Mouse (Mus musculus): ENCODE data around the gene Tmem50b. TPM values are rescaled to one million over a fixed set of nuclear protein-coding genes. Genes with fewer than 3 reads are reported as not detected.
"Not testable (repeated sequence)": the region's sequence is repeated elsewhere in the genome, so short reads cannot be mapped to it uniquely, and the experiment has no call there.

The Tmem50b gene
- 42.1 and 47.7 TPM in 2 replicates for polyA plus RNA-seq (2015; fragmentation: Nextera tagmentation; extraction: Ambion mirVana)

DNA sequence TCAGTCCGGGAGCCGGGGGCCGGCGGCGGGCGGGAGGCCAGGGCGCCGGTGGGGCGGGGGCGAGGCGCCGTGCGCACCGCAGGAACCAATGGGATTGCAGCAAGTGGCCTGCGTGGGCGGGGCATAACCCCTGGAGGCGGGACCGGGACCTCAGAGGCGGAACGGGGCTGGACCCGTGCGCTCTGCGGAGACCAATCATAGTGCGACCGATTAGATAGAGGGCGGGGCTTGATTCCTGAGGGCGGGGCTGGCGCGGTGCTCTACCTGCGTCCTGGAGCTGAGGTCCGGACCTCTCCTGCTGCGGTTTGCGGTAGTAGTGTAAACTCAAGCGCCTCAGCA, at the start of gene Tmem50b:
Tmem50b (minus strand) TSS at position 129 of the 339 bp plus-strand sequence.
- no peaks in the 10 kb centered on the region for H3K36me3 ChIP-seq (ENCODE audit: insufficient read depth, low read length)
- no peaks in the 10 kb centered on the region for H3K9me3 ChIP-seq (ENCODE audit: low read length)
- H3K4me1 ChIP-seq (ENCODE audit: insufficient read depth, low read length): peaks cover 24% of the 10 kb centered on the region
- peak within 1 kb of the TSS; percentile 96 for H3K4me2 ChIP-seq (replicated peaks; ENCODE audit: low read depth, low read length)
- H3K27ac ChIP-seq (ENCODE audit: low read length): 0 out of 2 replicates have a peak within 1 kb of the TSS, but pooled peaks have one; percentile 50
- H3K4me3 ChIP-seq (ENCODE audit: low read length): peak within 1 kb of the TSS; percentile 85
- WGBS: 0% methylated on average over 33 of the region's 34 CpGs
- peak within 1 kb of the TSS; percentile 78 for H3K9ac ChIP-seq (replicated peaks; ENCODE audit: low read length)
- H3K27me3 ChIP-seq (ENCODE audit: insufficient read depth, low read length): peaks cover 12% of the 10 kb centered on the region
- peak; percentile 99 for ATAC-seq (ENCODE audit: low FRiP score, low TSS enrichment)

- under 1% methylated on average over 59 of the region's 59 CpGs for WGBS
- Histone ChIP-seq H3K9me3 (ENCODE audit: low read length) (no peaks in the 10 kb centered on the region), H3K4me1 (ENCODE audit: insufficient read depth, low read length) (peaks cover 14% of the 10 kb centered on the region), H3K9ac (replicated peaks; ENCODE audit: low read length) (peak within 1 kb of the TSS; percentile 79), H3K4me2 (replicated peaks; ENCODE audit: low read depth, low read length) (peak within 1 kb of the TSS; percentile 79), H3K27ac (ENCODE audit: low read length) (peak within 1 kb of the TSS; percentile 97), H3K4me3 (ENCODE audit: low read length) (peak within 1 kb of the TSS; percentile 89), H3K27me3 (ENCODE audit: insufficient read depth, low read length) (no peaks in the 10 kb centered on the region), H3K36me3 (ENCODE audit: insufficient read depth, low read length) (peaks cover 16% of the 10 kb centered on the region)
- peak; percentile 94 for ATAC-seq (ENCODE audit: low FRiP score, low TSS enrichment)
Measured at GRCm38 (mm10) chr16:91646681-91647419, 49.2 kb upstream of the Tmem50b start, which contains the start of gene Gart. Gene Gart (minus strand): TSS chr16:91646952.

DNA sequence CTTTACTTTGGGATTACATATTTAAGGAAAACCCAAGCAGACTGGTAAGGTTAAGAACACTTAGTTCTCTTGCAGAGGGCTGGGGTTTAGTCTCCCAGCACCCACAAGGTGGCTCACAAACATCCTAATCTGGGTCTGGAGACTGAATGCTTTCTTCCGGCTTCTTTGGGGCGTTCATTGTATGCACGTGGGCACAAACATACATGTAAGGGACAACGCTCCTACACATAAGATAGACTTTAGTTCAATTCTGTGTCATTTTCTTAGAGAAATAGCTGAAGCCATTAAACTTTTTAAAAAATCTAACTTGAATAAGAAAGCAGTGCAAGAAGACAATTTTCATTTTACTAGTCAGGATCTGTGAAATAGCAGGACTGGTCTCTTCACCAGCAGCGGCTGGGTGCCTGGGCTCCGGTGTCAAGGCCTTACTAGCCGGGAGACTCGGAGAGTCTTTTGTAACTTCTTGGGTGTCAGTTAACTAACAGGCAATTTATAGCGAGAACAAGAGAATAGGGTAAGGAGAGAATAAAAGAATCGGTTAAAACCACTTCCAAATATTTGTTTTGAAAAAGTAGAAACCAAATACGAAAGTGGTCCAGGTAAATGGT, 48.5 kb upstream of the Tmem50b start:
- WGBS: under 1% methylated on average over 11 of the region's 11 CpGs
- ATAC-seq (ENCODE audit: low FRiP score, low TSS enrichment): no peak
- Histone ChIP-seq H3K27ac (ENCODE audit: low read length) (peak overlapping the region; percentile 97), H3K4me3 (ENCODE audit: low read length) (peak overlapping the region; percentile 89), H3K4me2 (replicated peaks; ENCODE audit: low read depth, low read length) (peak overlapping the region; percentile 79), H3K36me3 (ENCODE audit: insufficient read depth, low read length) (peaks cover 22% of the 10 kb centered on the region), H3K4me1 (ENCODE audit: insufficient read depth, low read length) (peaks cover 14% of the 10 kb centered on the region), H3K9me3 (ENCODE audit: low read length) (no peaks in the 10 kb centered on the region), H3K27me3 (ENCODE audit: insufficient read depth, low read length) (no peaks in the 10 kb centered on the region), H3K9ac (replicated peaks; ENCODE audit: low read length) (peak overlapping the region; percentile 79)

GRCm38 (mm10) chr16:91645420-91645819, 47.8 kb upstream of the Tmem50b start:
- H3K36me3 ChIP-seq (ENCODE audit: insufficient read depth, low read length): peaks cover 24% of the 10 kb centered on the region
- not testable (repeated sequence) for H3K9me3 ChIP-seq (ENCODE audit: low read length); H3K27ac ChIP-seq (ENCODE audit: low read length); H3K4me2 ChIP-seq (replicated peaks; ENCODE audit: low read depth, low read length); H3K27me3 ChIP-seq (ENCODE audit: insufficient read depth, low read length); H3K4me3 ChIP-seq (ENCODE audit: low read length); H3K9ac ChIP-seq (replicated peaks; ENCODE audit: low read length); ATAC-seq (ENCODE audit: low FRiP score, low TSS enrichment)
- H3K4me1 ChIP-seq (ENCODE audit: insufficient read depth, low read length): peaks cover 14% of the 10 kb centered on the region
- no CpG with 5 or more reads among the region's 2 CpGs for WGBS

DNA sequence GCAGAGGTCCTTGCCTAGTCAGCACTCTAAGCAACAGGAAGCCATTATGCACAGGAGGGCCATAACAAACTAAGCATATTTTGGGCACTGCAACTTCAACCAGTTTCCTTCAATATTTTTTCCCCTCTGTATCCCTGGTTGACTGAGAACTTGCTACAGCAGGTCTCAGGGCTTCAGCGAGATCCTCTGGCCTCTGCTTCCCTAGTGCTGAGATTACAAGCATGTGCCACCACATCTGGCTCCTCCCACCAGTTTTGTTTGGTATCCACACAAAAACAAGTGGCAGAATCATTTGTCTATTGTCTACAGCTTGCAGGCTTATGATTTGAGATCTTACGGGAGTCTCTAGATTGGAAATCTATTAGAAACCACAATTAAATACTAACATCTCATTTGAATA, 47.3 kb upstream of the Tmem50b start:
- Histone ChIP-seq H3K36me3 (ENCODE audit: insufficient read depth, low read length) (peaks cover 29% of the 10 kb centered on the region), H3K27ac (ENCODE audit: low read length) (no peak overlapping the region), H3K27me3 (ENCODE audit: insufficient read depth, low read length) (no peaks in the 10 kb centered on the region), H3K4me2 (replicated peaks; ENCODE audit: low read depth, low read length) (no peak overlapping the region), H3K4me3 (ENCODE audit: low read length) (no peak overlapping the region), H3K4me1 (ENCODE audit: insufficient read depth, low read length) (peaks cover 12% of the 10 kb centered on the region), H3K9ac (replicated peaks; ENCODE audit: low read length) (no peak overlapping the region), H3K9me3 (ENCODE audit: low read length) (no peaks in the 10 kb centered on the region)
- WGBS: 72% methylated on average over 2 of the region's 2 CpGs
- ATAC-seq (ENCODE audit: low FRiP score, low TSS enrichment): no peak

- Histone ChIP-seq H3K36me3 (ENCODE audit: insufficient read depth, low read length) (peaks cover 73% of the 10 kb centered on the region), H3K9me3 (ENCODE audit: low read length) (no peaks in the 10 kb centered on the region), H3K4me2 (replicated peaks; ENCODE audit: low read depth, low read length) (no peak overlapping the region), H3K27me3 (ENCODE audit: insufficient read depth, low read length) (no peaks in the 10 kb centered on the region), H3K27ac (ENCODE audit: low read length) (no peak overlapping the region), H3K9ac (replicated peaks; ENCODE audit: low read length) (no peak overlapping the region), H3K4me3 (ENCODE audit: low read length) (no peak overlapping the region), H3K4me1 (ENCODE audit: insufficient read depth, low read length) (no peaks in the 10 kb centered on the region)
- ATAC-seq (ENCODE audit: low FRiP score, low TSS enrichment): no peak
- 91% methylated on average over 8 of the region's 8 CpGs for WGBS
Measured at GRCm38 (mm10) chr16:91640171-91640570, 42.6 kb upstream of the Tmem50b start.

DNA sequence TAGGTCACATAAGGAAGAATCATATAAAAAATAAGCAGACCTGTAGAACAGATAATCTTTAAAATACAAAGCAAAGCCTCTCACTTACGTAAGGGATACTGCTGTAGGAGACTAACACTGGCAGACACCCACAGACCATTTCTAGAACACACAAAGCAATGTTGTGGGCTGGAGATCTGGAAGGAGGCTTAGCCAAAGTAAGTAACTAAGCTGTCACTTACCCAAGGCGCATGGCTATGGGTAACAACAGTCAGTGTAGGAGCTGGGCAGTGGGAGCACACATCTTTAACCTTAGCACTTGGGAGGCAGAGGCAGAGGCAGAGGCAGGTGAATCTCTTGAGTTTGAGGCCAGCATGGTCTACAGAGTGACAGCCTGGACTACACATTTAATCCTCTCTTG, 42.0 kb upstream of the Tmem50b start:
- Histone ChIP-seq H3K4me2 (replicated peaks; ENCODE audit: low read depth, low read length) (no peak overlapping the region), H3K4me3 (ENCODE audit: low read length) (no peak overlapping the region), H3K36me3 (ENCODE audit: insufficient read depth, low read length) (peaks cover 77% of the 10 kb centered on the region), H3K27me3 (ENCODE audit: insufficient read depth, low read length) (no peaks in the 10 kb centered on the region), H3K27ac (ENCODE audit: low read length) (no peak overlapping the region), H3K9me3 (ENCODE audit: low read length) (no peaks in the 10 kb centered on the region), H3K9ac (replicated peaks; ENCODE audit: low read length) (no peak overlapping the region), H3K4me1 (ENCODE audit: insufficient read depth, low read length) (no peaks in the 10 kb centered on the region)
- WGBS: 95% methylated on average over 2 of the region's 2 CpGs
- no peak for ATAC-seq (ENCODE audit: low FRiP score, low TSS enrichment)

- peaks cover 77% of the 10 kb centered on the region for H3K36me3 ChIP-seq (ENCODE audit: insufficient read depth, low read length)
- H3K27ac ChIP-seq (ENCODE audit: low read length): no peak overlapping the region
- no peak overlapping the region for H3K9ac ChIP-seq (replicated peaks; ENCODE audit: low read length)
- 89% methylated on average over 5 of the region's 5 CpGs for WGBS
- ATAC-seq (ENCODE audit: low FRiP score, low TSS enrichment): no peak
- H3K27me3 ChIP-seq (ENCODE audit: insufficient read depth, low read length): no peaks in the 10 kb centered on the region
- no peak overlapping the region for H3K4me3 ChIP-seq (ENCODE audit: low read length)
- no peaks in the 10 kb centered on the region for H3K4me1 ChIP-seq (ENCODE audit: insufficient read depth, low read length)
- H3K9me3 ChIP-seq (ENCODE audit: low read length): no peaks in the 10 kb centered on the region
- no peak overlapping the region for H3K4me2 ChIP-seq (replicated peaks; ENCODE audit: low read depth, low read length)
Measured at GRCm38 (mm10) chr16:91639161-91639560, 41.6 kb upstream of the Tmem50b start.

GRCm38 (mm10) chr16:91633641-91634040, 36.0 kb upstream of the Tmem50b start:
- WGBS: 80% methylated on average over 12 of the region's 12 CpGs

GRCm38 (mm10) chr16:91632940-91633339, 35.3 kb upstream of the Tmem50b start:
- 92% methylated on average over 7 of the region's 7 CpGs for WGBS
- H3K9me3 ChIP-seq (ENCODE audit: low read length): no peaks in the 10 kb centered on the region
- no peak overlapping the region for H3K27ac ChIP-seq (ENCODE audit: low read length)
- H3K27me3 ChIP-seq (ENCODE audit: insufficient read depth, low read length): no peaks in the 10 kb centered on the region
- no peaks in the 10 kb centered on the region for H3K4me1 ChIP-seq (ENCODE audit: insufficient read depth, low read length)
- no peak for ATAC-seq (ENCODE audit: low FRiP score, low TSS enrichment)
- no peak overlapping the region for H3K9ac ChIP-seq (replicated peaks; ENCODE audit: low read length)
- H3K4me3 ChIP-seq (ENCODE audit: low read length): no peak overlapping the region
- peaks cover 73% of the 10 kb centered on the region for H3K36me3 ChIP-seq (ENCODE audit: insufficient read depth, low read length)
- no peak overlapping the region for H3K4me2 ChIP-seq (replicated peaks; ENCODE audit: low read depth, low read length)

More at GRCm38 (mm10) chr16:91633641-91634040, 36.0 kb upstream of the Tmem50b start:
- Histone ChIP-seq H3K27ac (ENCODE audit: low read length) (no peak overlapping the region), H3K36me3 (ENCODE audit: insufficient read depth, low read length) (peaks cover 72% of the 10 kb centered on the region), H3K4me3 (ENCODE audit: low read length) (no peak overlapping the region), H3K9ac (replicated peaks; ENCODE audit: low read length) (no peak overlapping the region), H3K4me2 (replicated peaks; ENCODE audit: low read depth, low read length) (no peak overlapping the region), H3K27me3 (ENCODE audit: insufficient read depth, low read length) (no peaks in the 10 kb centered on the region), H3K9me3 (ENCODE audit: low read length) (no peaks in the 10 kb centered on the region), H3K4me1 (ENCODE audit: insufficient read depth, low read length) (no peaks in the 10 kb centered on the region)
- ATAC-seq (ENCODE audit: low FRiP score, low TSS enrichment): no peak
